Mouse (Mus musculus) stomach, embryonic 14.5 days (tissue): ENCODE measurements around the gene Ust. TPM values are rescaled to one million over a fixed set of nuclear protein-coding genes. Genes with fewer than 3 reads are reported as not detected.

ENCODE experiments used
- ATAC-seq: fragments of 200-750 bp; cut with Nextera tagmentation; 2 replicates; pipeline ENCODE4 v1.8.0; 2017; ENCODE audit warnings: low read depth, moderate TSS enrichment; ENCODE audit not compliant: insufficient number of reproducible peaks, insufficient read depth, low FRiP score
- H3K27ac ChIP-seq: fragments of 300-500 bp; sonication (generic); 2 replicates; pipeline ENCODE4 v1.5.1; 2014; ENCODE audit warnings: mild to moderate bottlenecking, low read length, moderate library complexity, mixed read lengths
- H3K27me3 ChIP-seq: fragments of 300-500 bp; sonication (generic); 2 replicates; pipeline ENCODE4 v1.6.1; 2014; ENCODE audit warnings: low read length, control low read depth, mixed read lengths; ENCODE audit not compliant: control insufficient read depth, insufficient read depth
- H3K36me3 ChIP-seq: fragments of 300-500 bp; sonication (generic); 2 replicates; pipeline ENCODE4 v1.6.1; 2014; ENCODE audit warnings: mild to moderate bottlenecking, control low read depth, low read length, moderate library complexity, mixed read lengths; ENCODE audit not compliant: control insufficient read depth, insufficient read depth
- H3K4me1 ChIP-seq: fragments of 300-500 bp; sonication (generic); 2 replicates; pipeline ENCODE4 v1.6.1; 2014; ENCODE audit warnings: low read length, control low read depth, mixed read lengths; ENCODE audit not compliant: control insufficient read depth, insufficient read depth
- H3K4me2 ChIP-seq: fragments of 300-500 bp; sonication (generic); replicated peaks from 2 replicates; pipeline ENCODE4 v1.6.1; 2014; ENCODE audit warnings: low read depth, low read length, control low read depth
- H3K4me3 ChIP-seq: fragments of 300-500 bp; sonication (generic); 2 replicates; pipeline ENCODE4 v1.5.1; 2014; ENCODE audit warnings: low read depth, low read length, control low read depth
- H3K9ac ChIP-seq: fragments of 300-500 bp; sonication (generic); replicated peaks from 2 replicates; pipeline ENCODE4 v1.6.1; 2014; ENCODE audit warnings: low read depth, mild to moderate bottlenecking, control low read depth, low read length, moderate library complexity, mixed read lengths
- H3K9me3 ChIP-seq: fragments of 300-500 bp; sonication (generic); 2 replicates; pipeline ENCODE4 v1.6.1; 2016; ENCODE audit warnings: low read depth, low read length, control low read depth; ENCODE audit not compliant: control insufficient read depth
- WGBS: fragments of 180-500 bp; shearing (Covaris S2); extraction: QIAGEN DNeasy Blood & Tissue Kit; methylation state at CpG from one replicate; pipeline ENCODE4 v1.1.7; 2014; 5-methylcytosine and 5-hydroxymethylcytosine counted together
- polyA plus RNA-seq: library from polyadenylated mRNA; unstranded; fragments of >200 nt; fragmentation: Nextera tagmentation; extraction: Ambion mirVana; gene quantifications from 2 replicates; pipeline ENCODE4 v1.2.1, GENCODE M21; 2014

The Ust gene
- polyA plus RNA-seq, 1 experiment from 2014 or later = 6.3 TPM

- Histone ChIP-seq H3K4me2 (no peak overlapping the region), H3K27ac (no peak overlapping the region), H3K4me3 (no peak overlapping the region), H3K9ac (no peak overlapping the region), H3K9me3 (no peaks in the 10 kb centered on the region), H3K4me1 (no peaks in the 10 kb centered on the region), H3K27me3 (no peaks in the 10 kb centered on the region), H3K36me3 (no peaks in the 10 kb centered on the region)
- WGBS = 84% methylated on average over 7 of the region's 7 CpGs
- ATAC-seq = no peak
These were observed 168.0 kb downstream of the Ust start for GRCm38 (mm10) chr10:8350626-8351025.

DNA sequence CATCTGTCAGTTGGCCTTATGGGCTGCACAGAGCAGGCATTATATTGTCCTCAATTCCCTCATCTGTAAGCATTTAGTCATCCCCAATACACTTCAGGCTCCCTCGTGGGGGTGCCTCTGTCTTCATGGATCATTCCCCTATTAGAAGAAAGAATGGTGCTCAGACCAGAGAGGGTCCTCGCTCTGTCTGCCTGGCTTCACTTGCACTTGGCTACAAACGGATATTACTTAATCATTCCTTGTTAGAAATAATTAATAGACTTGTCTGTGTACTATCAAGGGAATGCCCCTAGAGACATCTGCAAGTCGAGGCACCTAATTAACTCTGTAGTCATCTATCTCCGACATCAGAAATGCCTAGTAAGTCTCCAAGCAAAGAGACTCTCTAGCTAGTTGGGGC lies 171.1 kb downstream of the Ust start:
- Histone ChIP-seq H3K9me3 (no peaks in the 10 kb centered on the region), H3K27me3 (no peaks in the 10 kb centered on the region), H3K4me1 (no peaks in the 10 kb centered on the region), H3K9ac (no peak overlapping the region), H3K36me3 (no peaks in the 10 kb centered on the region), H3K4me2 (no peak overlapping the region), H3K4me3 (no peak overlapping the region), H3K27ac (no peak overlapping the region)
- WGBS = 65% methylated on average over 5 of the region's 5 CpGs
- no peak for ATAC-seq

DNA sequence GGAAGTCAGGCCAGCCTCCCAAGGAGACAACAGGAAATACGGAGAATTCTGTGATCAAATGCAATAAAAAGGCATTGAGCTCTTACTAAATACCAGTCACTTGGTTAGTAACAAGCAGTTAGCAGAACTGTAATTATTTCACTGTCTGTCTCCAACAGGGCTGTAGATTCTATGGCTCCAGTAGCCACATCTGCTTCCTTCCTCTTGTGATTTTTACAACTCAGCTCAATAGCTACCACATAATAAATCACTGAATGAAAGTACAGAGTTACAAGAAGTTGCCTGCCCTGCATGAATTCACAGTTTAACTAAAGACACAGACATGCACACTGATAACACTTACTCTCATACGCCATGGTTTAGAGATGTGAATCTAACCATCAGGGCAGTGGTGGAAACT lies 176.1 kb downstream of the Ust start:
- Histone ChIP-seq H3K9ac (no peak overlapping the region), H3K27me3 (no peaks in the 10 kb centered on the region), H3K4me2 (no peak overlapping the region), H3K27ac (no peak overlapping the region), H3K36me3 (no peaks in the 10 kb centered on the region), H3K9me3 (no peaks in the 10 kb centered on the region), H3K4me1 (no peaks in the 10 kb centered on the region), H3K4me3 (no peak overlapping the region)
- no peak for ATAC-seq
- 85% methylated on average over 2 of the region's 2 CpGs for WGBS

- Histone ChIP-seq H3K4me1 (no peaks in the 10 kb centered on the region), H3K4me2 (no peak overlapping the region), H3K27me3 (no peaks in the 10 kb centered on the region), H3K9ac (no peak overlapping the region), H3K36me3 (no peaks in the 10 kb centered on the region), H3K9me3 (no peaks in the 10 kb centered on the region), H3K27ac (no peak overlapping the region), H3K4me3 (no peak overlapping the region)
- 72% methylated on average over 12 of the region's 12 CpGs for WGBS
- ATAC-seq = no peak
These were observed 178.8 kb downstream of the Ust start for GRCm38 (mm10) chr10:8339645-8340428.

- Histone ChIP-seq H3K4me3 (no peak overlapping the region), H3K4me1 (no peaks in the 10 kb centered on the region), H3K27ac (no peak overlapping the region), H3K9me3 (no peaks in the 10 kb centered on the region), H3K4me2 (no peak overlapping the region), H3K9ac (no peak overlapping the region), H3K27me3 (no peaks in the 10 kb centered on the region), H3K36me3 (no peaks in the 10 kb centered on the region)
- WGBS = 50% methylated on average over 1 of the region's 1 CpGs
- no peak for ATAC-seq
These were observed 182.0 kb downstream of the Ust start for GRCm38 (mm10) chr10:8336601-8337000.

GRCm38 (mm10) chr10:8330958-8331357 lies 187.7 kb downstream of the Ust start:
- Histone ChIP-seq H3K27ac (no peak overlapping the region), H3K4me2 (no peak overlapping the region), H3K9ac (no peak overlapping the region), H3K9me3 (no peaks in the 10 kb centered on the region), H3K27me3 (no peaks in the 10 kb centered on the region), H3K36me3 (no peaks in the 10 kb centered on the region), H3K4me3 (no peak overlapping the region), H3K4me1 (no peaks in the 10 kb centered on the region)
- 85% methylated on average over 5 of the region's 5 CpGs for WGBS
- no peak for ATAC-seq

- ATAC-seq = no peak
- Histone ChIP-seq H3K4me2 (no peak overlapping the region), H3K27me3 (no peaks in the 10 kb centered on the region), H3K27ac (no peak overlapping the region), H3K9me3 (no peaks in the 10 kb centered on the region), H3K9ac (no peak overlapping the region), H3K4me3 (no peak overlapping the region), H3K36me3 (no peaks in the 10 kb centered on the region), H3K4me1 (no peaks in the 10 kb centered on the region)
- 88% methylated on average over 8 of the region's 8 CpGs for WGBS
These were observed 188.6 kb downstream of the Ust start for GRCm38 (mm10) chr10:8330006-8330405.

GRCm38 (mm10) chr10:8323304-8323765 lies 195.3 kb downstream of the Ust start:
- Histone ChIP-seq H3K27me3 (no peaks in the 10 kb centered on the region), H3K9me3 (no peaks in the 10 kb centered on the region), H3K4me2 (no peak overlapping the region), H3K9ac (no peak overlapping the region), H3K27ac (no peak overlapping the region), H3K4me3 (no peak overlapping the region), H3K4me1 (no peaks in the 10 kb centered on the region), H3K36me3 (no peaks in the 10 kb centered on the region)
- ATAC-seq = no peak
- WGBS = 40% methylated on average over 2 of the region's 2 CpGs

- H3K4me2 ChIP-seq = no peak overlapping the region
- no peaks in the 10 kb centered on the region for H3K4me1 ChIP-seq
- no peaks in the 10 kb centered on the region for H3K27me3 ChIP-seq
- H3K27ac ChIP-seq = no peak overlapping the region
- no peak for ATAC-seq
- no peak overlapping the region for H3K4me3 ChIP-seq
- H3K9ac ChIP-seq = no peak overlapping the region
- H3K9me3 ChIP-seq = no peaks in the 10 kb centered on the region
- H3K36me3 ChIP-seq = no peaks in the 10 kb centered on the region
These were observed 197.9 kb downstream of the Ust start for GRCm38 (mm10) chr10:8320771-8321170.
